Mouse (Mus musculus) urinary bladder, postnatal 4 days (tissue): ENCODE measurements at regions not wholly inside any gene's neighbourhood (a gene's known extent, or its start where the extent isn't known, plus 50 kb on each side); places are given as distances from the start of the nearest gene placed in this dataset.

ENCODE experiments used
- DNase-seq, 2 experiments: peaks; one replicate each; pipeline ENCODE4 v3.0.0; 2021 to 2022; ENCODE audit warnings: low spot score in 2 of 2

DNA sequence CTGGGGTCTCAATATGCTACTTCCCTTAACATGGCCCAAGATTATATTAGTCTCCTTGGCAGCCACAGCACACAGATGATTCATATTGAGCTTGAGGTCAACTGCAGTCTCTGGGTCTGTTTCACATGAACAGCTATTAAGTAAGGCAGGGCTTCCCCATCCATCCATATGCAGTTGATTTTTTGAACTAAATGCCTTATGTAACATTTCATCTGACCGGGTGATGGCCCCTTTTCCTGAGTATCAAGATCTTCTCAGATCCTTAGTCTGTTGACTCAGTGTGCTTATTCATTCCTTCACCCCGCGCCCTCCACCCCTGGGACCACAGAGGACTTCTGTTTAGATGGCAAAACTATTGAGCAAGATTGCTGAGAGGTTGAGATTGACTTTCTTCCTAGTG lies 202.7 kb downstream of the Cyp26b1 start:
- no peak for DNase-seq

DNA sequence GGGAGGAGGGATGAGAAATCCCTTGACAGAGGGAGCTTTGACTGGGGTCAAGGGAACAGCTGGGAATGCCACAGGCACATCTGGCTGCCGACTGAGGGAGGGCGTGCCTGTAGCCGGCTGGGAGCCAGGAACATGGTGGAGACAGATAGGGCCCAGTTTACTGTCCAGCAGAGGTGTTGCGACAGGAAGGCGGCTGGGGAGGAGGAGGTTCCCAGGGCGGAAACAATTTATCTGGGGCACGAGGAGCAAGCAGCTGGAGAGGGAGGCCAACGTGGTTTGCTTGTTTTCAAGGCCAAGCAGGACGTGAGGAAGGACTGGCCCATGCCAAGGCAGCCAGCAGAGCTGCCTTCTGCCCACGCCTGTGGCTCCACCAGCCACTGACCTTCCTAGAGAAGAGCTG lies 208.0 kb downstream of the Cyp26b1 start:
- peak in 1 of 2 experiments; percentile 79 for DNase-seq

DNA sequence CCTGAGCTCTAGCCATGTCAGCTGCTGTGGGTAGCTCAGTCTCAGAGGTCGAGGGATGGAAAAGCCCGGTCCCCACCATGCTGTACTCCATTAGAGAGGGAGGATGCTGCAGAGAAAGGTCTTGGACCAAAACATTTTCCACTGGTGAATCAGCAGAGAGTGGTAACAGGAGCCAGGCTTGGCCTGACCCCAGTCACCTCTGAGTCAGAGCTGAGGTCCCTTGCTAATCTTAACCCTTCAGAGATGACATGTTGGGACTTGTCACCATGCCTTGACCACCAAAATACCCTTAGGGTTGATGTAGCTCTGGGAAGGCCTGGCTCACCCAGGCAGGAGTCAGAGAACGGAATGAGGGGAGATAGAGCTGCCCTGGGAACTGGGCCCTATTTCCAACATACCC lies 210.0 kb downstream of the Cyp26b1 start:
- DNase-seq, result no peak

DNA sequence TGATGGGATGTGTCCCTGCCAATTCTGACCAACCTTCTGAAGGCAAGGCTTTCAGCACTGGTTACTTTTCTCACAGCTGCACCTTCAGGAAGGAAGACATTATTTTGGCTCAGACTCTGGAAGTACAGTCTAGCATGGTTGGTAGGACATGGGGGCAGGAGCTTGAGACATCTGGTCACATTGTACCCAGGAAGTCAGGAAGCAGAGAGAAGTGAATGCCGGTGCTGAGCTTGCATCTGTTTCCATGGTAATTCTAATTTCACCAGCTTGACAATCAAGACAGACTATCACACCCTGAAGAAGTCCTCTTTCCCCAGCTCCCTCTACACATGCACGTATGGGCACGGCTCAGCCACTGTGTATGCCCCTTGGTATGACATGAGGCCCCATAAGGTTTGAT lies 210.6 kb downstream of the Cyp26b1 start:
- DNase-seq, result no peak

DNA sequence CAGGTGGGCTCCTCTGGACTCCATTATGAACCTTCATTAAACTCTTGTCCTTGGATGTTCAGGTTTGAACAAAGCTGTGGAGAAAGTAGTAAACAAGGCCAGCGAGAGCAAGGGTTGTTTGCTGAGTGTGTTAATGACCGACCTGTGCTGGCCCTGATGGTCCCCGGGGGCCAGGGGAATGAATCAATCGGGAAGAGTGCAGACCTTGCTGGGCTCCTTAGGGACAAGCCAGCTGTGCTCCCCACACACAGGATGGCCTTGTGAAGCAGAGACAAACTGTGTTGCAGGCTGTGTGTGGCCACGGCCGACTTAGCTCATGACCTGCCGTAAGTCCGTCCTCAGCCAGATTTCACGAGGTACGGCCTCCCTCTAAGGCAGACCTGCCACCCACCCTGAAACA lies 212.1 kb downstream of the Cyp26b1 start:
- DNase-seq, result peak in 1 of 2 experiments; percentile 64

DNA sequence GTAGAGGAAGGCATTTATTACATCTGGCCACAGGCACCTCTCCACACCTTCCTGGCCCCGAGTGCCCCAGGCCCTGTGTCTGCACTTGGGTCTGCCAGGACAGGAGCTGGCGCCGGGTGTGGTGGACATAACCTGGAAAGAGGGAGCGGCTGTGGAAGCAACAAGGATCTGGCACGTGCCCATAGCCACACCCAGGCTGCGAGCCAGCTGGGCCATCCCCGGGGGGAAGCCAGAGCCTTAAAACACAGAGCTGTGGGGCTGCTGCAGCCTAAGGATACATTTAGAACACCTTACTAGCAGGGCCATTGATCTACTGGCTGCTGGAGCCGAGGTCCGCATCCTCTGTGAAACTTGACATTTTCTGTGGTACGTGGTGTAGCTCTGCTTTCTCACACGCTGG lies 217.0 kb downstream of the Cyp26b1 start:
- DNase-seq, result no peak

DNA sequence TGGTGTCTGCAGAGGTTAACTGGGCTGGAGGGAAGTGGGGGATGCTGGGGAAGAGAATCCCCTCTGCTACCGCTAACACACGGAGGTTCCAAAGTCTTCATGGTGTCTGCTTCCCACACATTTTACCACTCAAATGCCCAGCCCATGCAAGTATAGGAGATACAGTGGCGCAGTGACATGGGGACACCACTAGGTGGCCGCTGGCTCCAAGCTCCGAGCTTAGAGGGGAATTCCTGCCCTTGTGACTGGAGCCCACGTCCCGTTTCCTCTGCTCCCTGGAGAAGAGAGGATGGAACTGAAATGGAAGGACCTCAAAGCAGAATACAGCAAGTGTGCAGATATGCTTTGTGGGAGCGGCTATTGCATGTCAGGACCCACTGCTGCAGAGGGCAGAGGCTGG lies 218.2 kb downstream of the Cyp26b1 start:
- DNase-seq, result no peak

DNA sequence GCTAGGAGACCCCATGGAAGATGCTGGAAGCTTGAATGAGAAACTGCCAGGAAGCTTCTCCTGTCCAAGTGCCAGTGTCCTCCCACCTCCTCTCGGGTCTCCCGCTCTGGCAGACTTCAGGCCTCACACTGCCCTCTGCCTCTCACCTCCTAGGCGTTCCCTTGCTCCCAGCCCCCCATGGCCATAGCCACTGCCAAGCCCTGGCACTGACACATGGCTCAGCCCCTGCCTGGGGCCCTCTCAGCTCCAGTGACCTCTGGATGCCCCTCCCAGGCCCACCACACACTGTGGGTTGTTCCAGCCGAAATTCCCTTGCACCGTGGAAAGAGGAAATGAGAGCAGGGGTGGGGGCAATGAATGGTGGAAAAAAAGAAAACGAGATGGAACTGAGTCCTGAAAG lies 227.3 kb downstream of the Cyp26b1 start:
- DNase-seq, result no peak

DNA sequence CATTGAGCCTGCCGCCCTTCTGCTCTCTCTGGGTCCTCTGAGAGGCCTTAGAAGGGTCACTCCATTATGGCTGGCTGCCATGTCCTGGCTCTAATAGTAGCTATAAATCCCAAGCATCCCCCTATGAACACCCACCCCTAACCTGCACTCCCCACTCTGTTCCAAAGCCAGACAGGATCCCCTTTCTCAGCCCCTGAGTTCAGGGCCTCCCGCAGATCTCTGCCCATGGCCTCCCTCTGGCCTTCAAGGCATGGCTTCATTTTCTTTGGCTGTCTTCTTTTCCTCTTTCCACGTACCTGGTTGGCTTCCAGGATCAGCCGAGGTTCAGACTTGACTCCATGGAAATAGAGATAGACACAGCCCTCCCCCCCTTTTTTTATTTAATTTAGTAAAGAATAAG lies 227.8 kb downstream of the Cyp26b1 start:
- no peak for DNase-seq

DNA sequence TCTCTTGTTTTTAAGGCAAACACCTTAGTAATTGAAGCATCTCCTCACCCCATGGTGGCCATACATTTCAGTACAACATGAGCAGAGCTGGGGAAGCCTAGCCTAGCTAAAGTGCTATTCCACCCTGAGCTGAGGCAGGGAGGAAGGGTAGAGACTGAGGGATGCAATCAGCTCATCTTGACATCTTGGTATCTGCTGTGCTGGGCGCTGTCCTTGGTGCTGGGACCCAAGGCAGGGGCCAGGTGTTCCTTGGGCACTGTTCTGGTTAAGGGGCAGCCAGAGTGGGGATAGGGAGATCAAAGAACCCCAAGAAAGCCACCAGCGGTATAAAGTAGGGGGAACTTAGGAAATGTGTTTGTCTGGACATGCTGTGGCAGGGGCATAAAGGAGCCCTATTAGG lies 228.7 kb downstream of the Cyp26b1 start:
- DNase-seq, result no peak

DNA sequence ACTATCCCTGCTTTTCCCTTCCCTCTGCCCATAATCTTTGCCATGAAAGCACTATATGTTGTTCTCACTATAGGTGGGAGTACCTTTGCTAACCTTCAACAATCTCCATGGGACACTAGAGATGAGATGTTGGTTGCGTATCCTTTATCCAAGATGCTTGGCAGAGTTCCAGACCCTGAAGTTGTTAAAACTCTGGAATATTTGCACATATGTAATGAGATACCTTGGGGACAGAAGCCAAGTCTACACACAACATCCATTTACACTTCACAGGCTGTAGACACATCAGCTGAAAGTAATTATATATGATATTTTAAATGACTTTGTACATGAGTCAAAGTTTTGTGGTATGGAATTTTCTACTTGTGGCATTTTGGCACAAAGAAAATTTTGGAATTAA lies 231.4 kb downstream of the Cyp26b1 start:
- DNase-seq, result no peak

DNA sequence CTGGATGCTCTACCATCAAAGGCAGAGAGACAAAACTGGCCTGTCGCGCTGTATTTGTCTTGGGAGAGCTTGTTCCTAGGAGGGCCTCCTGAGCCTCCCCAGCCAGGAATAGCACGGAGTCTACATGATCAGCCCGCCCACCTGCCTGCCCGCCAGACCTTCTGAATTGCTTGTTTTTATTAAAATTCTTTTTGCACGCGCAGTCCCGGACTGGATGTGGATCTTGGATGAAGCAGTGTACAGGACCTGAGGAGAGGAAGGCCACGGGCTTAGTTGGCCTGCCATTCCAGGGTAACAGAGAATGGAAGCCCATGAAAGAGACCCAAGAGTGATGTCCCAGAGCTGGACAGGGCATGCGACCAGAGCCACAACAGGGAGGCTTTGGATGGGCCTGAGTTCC lies 235.8 kb downstream of the Cyp26b1 start:
- DNase-seq, result no peak

DNA sequence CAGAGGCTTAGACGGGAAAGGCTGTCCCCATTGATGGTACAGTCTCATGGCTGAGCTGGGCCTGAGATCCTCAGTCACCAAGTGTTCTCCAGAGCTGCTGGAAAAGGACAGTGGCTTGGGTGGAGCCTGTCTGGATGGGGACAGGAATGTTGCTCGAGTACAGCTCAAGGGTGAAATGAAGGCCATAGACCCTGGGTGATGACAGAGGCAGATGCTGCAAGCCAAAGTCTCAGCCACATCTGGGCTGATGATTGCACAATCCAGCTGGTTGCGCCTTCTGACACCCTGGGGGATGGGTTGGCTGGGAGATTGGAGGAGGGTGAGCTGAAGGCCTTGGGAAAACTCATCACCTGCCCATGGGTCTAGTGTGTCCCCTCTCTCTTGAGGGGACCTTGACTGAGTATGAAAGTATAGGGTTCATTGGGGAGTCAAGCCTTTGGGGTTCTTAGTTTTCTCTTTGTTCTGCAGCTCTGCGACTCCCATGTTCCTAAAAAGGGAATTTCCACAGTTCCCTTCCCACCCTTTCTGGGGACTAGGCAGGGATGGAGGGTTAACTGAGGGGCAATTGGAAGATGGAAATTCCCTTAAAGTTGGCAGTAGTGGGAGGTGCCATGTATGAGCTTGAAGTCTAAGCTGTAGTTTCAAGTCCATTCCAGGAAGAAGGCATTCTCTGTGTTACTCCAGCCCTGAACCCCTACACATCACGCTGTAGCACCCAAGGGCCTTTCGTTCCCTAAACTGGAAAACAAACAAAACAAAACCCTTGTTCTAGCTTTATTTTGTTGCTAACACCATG lies 240.1 kb downstream of the Cyp26b1 start:
- no peak for DNase-seq

DNA sequence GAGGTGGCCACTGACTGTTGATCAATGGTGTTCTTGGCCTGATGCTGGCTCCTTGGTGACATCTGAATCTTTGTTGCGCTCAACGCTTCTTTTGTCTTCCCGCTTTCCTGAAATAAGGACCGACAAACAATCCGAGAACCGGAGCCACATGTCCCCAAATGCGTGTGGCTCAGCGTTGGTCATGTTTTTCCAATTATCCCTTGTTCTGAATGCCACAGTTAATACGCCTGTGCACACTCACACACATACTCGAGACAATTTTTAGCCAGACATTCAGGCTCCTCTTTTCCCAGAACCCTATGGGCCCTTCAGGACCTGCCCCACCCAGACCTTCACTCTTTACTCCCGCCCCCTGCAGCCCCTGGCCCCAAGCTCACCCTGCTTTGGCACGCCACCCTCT lies 248.8 kb downstream of the Cyp26b1 start:
- no peak for DNase-seq

DNA sequence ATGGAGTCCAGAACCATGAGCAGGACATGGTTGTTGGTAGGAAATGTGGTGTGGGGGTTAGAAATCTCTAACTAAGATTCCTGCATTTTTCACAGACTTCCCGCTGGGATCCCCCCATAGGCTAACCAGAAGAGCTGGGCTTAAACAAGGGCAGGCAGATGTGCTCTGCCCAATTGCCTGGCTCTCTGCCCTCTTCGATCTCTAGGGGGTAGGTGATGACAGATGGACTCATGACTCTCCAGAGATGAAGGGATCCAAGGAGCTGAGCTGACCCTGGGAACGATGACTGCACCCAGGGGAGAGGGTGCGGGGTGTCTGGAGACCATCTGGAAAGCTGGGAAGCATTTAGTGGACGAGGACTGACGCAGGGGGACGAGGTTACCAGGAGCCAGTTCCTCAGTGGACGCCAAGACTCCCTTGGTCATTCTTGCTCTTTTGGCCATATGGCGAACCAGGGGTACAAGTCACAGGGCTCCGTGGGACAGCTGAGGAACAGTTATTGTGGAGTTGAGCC lies 260.0 kb downstream of the Cyp26b1 start:
- DNase-seq, result no peak

DNA sequence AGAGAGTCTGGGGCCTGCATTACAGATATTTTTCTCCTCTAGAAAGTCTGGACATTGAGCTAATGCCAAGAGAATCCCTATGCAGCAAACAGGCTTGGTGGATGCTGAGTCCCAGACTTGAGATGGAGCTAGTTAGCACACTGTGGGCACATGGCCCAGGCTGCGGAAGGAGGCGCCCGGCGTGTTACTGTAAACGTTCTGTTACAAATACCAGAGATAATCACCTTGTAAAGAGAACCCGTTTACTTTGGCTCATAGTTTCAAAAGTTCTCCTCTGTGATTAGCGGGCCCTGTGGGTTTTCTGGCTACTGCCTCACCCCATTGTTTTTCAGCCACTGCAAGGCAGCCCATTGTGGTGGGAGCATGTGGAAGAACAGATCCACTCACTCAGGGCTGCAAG lies 264.6 kb downstream of the Cyp26b1 start:
- no peak for DNase-seq

DNA sequence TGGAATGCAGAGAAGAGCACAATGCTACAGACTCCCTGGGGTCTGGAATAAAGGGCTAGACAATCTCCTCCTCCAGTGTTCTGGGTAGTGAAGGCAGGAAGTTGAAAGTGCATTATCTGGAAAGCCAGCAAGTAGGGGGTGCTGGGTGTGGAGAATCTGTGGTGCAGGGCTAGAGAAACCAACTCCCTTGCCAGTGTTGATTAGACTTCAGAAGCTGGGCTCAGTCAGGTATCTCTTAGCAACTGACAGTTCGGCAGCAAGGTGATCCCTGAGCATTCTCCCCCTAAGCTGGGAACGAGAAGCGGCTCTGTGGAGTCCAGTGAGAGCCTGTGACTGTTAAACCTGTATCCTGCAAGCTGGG lies 265.7 kb downstream of the Cyp26b1 start:
- no peak for DNase-seq

DNA sequence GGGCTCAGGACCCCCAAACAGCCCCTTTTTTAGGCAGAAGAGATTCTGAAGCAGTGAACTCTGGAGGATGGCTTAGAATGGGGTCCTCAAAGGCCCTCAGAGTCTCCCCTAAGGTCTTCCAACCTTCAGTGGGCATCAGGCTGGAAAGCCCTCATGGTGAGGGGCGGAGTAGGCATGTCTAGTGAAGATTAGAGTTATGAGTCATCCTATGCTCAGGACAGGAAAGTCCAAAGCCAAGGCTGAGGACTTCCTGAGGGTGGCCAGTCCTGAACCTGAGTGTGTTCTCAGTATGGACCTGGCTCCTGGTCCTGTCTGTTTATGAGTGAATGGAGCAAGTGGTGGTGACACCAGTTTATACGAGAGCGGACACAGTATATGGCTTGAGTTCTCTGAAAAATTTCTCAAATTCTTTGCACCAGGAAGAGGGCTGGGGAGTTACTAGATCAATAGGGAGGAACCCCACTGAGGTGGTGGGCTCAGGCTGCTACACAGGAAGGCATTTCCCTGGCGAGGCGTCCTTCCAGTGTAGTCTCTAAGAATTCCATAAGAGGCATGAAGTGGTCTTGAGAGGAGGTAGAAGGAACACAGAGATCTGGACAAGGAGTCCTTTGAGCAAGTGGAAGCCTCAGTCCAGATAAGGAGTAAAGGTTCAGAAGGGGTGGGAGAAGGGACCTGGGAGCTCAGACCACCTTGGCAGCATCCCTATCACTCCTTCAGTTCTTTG lies 266.2 kb downstream of the Cyp26b1 start:
- DNase-seq, result no peak

DNA sequence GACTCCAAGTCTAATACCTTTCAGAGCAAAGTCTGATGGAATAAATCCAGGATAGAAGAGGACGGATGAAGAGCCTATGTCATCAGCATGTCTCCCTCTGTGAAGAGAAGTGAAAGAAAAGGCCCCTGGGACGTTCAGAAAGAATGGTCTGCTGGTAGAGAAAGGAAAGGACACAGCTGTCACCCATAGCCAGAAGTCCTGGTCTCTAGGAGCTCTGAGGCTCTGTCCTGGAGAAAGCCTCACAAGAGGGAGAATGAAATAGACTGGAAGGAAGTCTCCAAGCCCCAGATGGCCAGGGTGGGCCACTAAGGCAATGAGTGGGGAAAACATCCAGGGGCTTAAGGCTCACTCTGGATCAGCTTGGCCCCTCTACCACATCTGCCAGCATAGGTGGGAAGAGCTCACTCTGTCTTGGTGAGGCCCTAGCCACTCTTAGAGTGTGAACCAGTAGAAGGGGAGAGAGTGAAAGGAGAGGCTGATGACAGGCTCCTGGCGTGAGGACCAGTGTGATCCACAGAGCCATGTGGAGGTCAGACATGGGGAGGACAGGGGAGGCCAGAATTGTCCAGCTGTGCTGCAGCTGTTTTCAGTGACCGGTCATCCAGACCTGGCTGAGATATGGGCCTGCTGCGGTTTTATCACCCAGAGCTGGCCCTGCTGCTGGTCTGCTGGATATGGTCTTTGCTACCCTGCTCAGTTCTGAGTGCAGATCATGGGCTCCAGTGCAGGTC lies 268.2 kb downstream of the Cyp26b1 start:
- DNase-seq, result peak in 1 of 2 experiments; percentile 35

DNA sequence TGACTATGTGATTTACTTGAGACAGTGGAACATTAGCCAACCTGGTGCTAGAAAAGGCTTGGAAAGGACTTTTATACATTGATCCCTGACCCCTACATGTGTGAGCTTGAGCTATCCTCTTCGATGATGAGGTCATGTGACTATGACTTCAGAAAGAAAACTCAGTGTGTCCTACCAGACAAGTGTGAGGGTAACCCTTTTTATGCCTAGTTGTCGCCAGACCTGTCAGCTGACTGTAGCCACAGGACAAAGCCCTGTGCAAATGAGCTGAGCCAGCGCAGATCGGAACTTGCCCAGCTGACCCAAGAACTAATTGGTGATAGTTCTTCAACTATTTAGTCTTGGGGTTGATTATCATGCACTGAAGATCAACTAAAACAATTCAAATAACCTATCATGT lies 269.5 kb downstream of the Cyp26b1 start:
- DNase-seq, result no peak

DNA sequence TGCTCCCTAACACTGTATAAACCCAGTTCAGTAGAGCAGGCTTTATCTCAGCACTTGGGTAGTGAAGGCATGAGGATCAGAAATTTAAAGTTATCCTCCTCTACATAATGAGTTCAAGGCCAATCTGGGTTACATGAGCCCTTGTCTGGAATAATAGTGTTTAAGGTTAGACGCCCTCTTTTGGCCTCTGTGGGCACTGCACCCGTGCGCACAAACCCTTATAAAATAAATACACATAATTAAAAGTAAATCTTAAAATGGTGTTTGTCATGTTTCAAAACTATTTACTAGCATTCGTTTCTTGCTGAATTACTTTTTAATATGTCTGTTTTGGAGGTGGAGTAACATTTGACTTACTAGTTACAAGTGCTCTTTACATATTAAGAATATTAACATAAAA lies 271.2 kb downstream of the Cyp26b1 start:
- DNase-seq, result no peak

DNA sequence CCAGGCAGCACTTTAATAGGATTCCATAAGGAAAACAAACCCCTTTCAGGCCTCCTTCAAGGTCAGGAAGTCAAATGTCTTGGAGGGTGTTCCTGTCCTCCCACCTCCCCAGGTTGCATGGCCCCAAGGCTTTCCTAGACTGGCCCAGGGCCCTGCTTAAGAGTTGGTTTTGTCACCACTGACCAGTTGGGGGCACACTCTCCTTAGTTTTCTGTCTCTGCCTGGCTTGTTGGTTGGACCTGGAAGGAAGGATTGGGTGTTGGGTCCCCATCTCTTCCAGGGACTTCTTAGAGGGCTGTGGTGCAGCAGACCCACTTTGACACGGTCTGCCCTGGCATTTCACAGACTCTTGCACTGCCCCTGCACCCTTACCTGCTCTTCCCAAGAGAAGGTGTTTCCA lies 273.1 kb downstream of the Cyp26b1 start:
- no peak for DNase-seq

DNA sequence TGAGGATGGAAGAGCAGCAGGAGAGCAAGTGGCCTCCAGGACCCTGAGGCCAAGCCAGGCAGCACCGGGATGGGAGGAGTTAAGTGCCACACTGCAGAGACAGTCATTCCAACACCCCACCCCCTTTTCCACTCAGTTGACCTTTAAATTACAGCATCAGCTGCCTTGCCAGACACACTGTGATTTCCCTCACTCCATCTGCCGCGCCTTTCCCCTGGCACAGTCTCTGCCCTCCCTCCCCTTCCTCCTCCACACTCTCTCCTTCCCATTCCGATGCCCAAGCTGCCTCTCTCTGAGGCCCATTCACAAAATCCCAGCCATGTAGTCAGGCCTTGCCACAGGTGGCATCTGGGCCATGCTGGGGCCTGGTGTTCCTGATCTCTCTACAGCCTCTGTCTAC lies 274.9 kb downstream of the Cyp26b1 start:
- no peak for DNase-seq
